Comparison of ENCODE assay signal across 9 mouse cellular contexts in the genomic region with DNA sequence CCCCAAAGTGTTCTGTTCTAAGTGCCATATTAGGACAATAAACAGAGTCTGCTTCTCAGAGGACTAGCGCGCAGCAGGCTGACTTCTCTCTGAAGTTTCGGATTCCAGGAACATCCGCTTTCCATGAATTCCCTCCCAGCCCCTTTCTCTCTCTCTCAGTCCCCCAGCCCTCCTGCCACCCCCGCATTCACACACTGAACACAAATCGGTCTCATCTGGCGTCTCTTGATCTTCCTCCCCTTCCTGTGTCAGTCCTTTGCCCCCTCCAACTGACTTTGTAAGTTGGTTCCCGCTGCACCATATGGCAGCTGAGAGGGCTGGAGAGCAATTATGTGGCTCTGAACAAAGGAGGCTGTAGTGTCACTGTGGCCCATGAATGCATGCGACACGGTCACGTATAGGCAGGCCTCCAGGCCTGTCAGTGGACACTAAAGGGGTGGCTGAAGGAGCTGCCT.
DNase-seq lines count a peak whose midpoint lies in the region; ATAC-seq and TF ChIP-seq lines count a peak whose summit lies in the region.
"Had no signal": no experiment of that assay in that cellular context is flagged by ENCODE, and none has a peak within 500 bp of the region (broad histone marks: within the 10 kb centered on the region; RNA-seq: fewer than 3 reads in every experiment).

No protein-coding gene starts in this region.

- 10% methylated on average over 11 of the region's 11 CpGs for WGBS in heart, embryonic 14.5 days
- 50% methylated on average over 11 of the region's 11 CpGs for WGBS in intestine, postnatal 0 days

- no peak for DNase-seq in heart, adult 9 months (ENCODE audit: low spot score in 2 of 2)
- peak; percentile 82 for DNase-seq in neural tube, embryonic 10.5 days (ENCODE audit: extremely low spot score, low spot score)
- DNase-seq in layer of hippocampus, postnatal 10 days (ENCODE audit: low spot score in 2 of 2), result no peak
- DNase-seq in thymus, postnatal 14 days, result no peak

- TF ChIP-seq CTCF in embryonic fibroblast, embryonic 13.5 days (IDR thresholded peaks at IDR 0.05; ENCODE audit: borderline replicate concordance, insufficient read depth, low read length), result no peak
- TF ChIP-seq CTCF in intestine, postnatal 0 days (IDR thresholded peaks at IDR 0.05; ENCODE audit: low read depth), result no peak

- H3K9me3 ChIP-seq in heart, embryonic 14.5 days (ENCODE audit: control insufficient read depth, low read length), result no peaks in the 10 kb centered on the region
- H3K9me3 ChIP-seq in intestine, postnatal 0 days (ENCODE audit: control insufficient read depth), result no peaks in the 10 kb centered on the region

- peak overlapping the region; percentile 51; the same call in 1 of the 2 replicates for H3K9ac ChIP-seq in heart, embryonic 14.5 days (ENCODE audit: low read length)
- no peak overlapping the region for H3K9ac ChIP-seq in intestine, postnatal 0 days (ENCODE audit: low read depth, low read length)

- peak overlapping the region; percentile 56 for H3K4me2 ChIP-seq in heart, embryonic 14.5 days (ENCODE audit: low read length)
- no peak overlapping the region; the same call in 1 of the 2 replicates for H3K4me2 ChIP-seq in intestine, postnatal 0 days (replicated peaks; ENCODE audit: low read depth)

- no peaks in the 10 kb centered on the region for H3K27me3 ChIP-seq in heart, embryonic 14.5 days (ENCODE audit: control insufficient read depth, insufficient read depth, low read length)
- H3K27me3 ChIP-seq in intestine, postnatal 0 days (replicated peaks; ENCODE audit: control insufficient read depth, insufficient read depth, low read length), result no peaks in the 10 kb centered on the region
- H3K27me3 ChIP-seq: megakaryocyte, embryonic 14.5 days had no signal

- ATAC-seq in heart, embryonic 14.5 days (ENCODE audit: insufficient number of reproducible peaks, insufficient read depth, low FRiP score, low read depth), result 0 out of 2 replicates have a peak, but pooled peaks have one; percentile 54
- ATAC-seq in intestine, postnatal 0 days, result no peak
- no peak for ATAC-seq in monocyte, adult 5-6 weeks (replicated peaks; ENCODE audit: insufficient number of reproducible peaks, low FRiP score, low TSS enrichment, poor library complexity, severe bottlenecking)

- no peaks in the 10 kb centered on the region for H3K36me3 ChIP-seq in heart, embryonic 14.5 days (ENCODE audit: control insufficient read depth, insufficient read depth, low read length)
- H3K36me3 ChIP-seq in intestine, postnatal 0 days (ENCODE audit: control insufficient read depth, insufficient read depth), result no peaks in the 10 kb centered on the region

- H3K27ac ChIP-seq in heart, embryonic 14.5 days (replicated peaks in 1 of 2; ENCODE audit: control insufficient read depth in 1 of 2, insufficient read depth in 1 of 2, low read depth in 2 of 2, low read length in 2 of 2), result peak overlapping the region; percentile 63 to 73
- peak overlapping the region; percentile 2; the same call in 1 of the 2 replicates for H3K27ac ChIP-seq in embryonic fibroblast, embryonic 13.5 days (ENCODE audit: insufficient read depth, low read length)
- peak overlapping the region; percentile 47; the same call in 1 of the 2 replicates for H3K27ac ChIP-seq in intestine, postnatal 0 days (ENCODE audit: low read depth, low read length)

- H3K4me3 ChIP-seq in heart, embryonic 14.5 days (ENCODE audit: control insufficient read depth in 1 of 2, insufficient read depth in 1 of 2, low read depth in 1 of 2, low read length in 2 of 2), result peak overlapping the region; percentile 21 to 23; a peak in 2 of 4 replicates
- H3K4me3 ChIP-seq in embryonic fibroblast, embryonic 13.5 days (ENCODE audit: insufficient read depth, low read length), result no peak overlapping the region
- H3K4me3 ChIP-seq in intestine, postnatal 0 days (ENCODE audit: low read depth, low read length), result no peak overlapping the region
- H3K4me3 ChIP-seq: megakaryocyte, embryonic 14.5 days had no signal

- peaks cover 4 to 13% of the 10 kb centered on the region in 2 experiments; a peak in 3 of 4 replicates for H3K4me1 ChIP-seq in heart, embryonic 14.5 days (ENCODE audit: control insufficient read depth in 2 of 2, insufficient read depth in 2 of 2, low read length in 2 of 2)
- H3K4me1 ChIP-seq in embryonic fibroblast, embryonic 13.5 days (ENCODE audit: control insufficient read depth, insufficient read depth, low read length), result peaks cover 6% of the 10 kb centered on the region
- H3K4me1 ChIP-seq in intestine, postnatal 0 days (replicated peaks; ENCODE audit: control insufficient read depth, insufficient read depth, low read length), result no peaks in the 10 kb centered on the region
- H3K4me1 ChIP-seq: megakaryocyte, embryonic 14.5 days had no signal

- no peak for TF ChIP-seq POLR2A in embryonic fibroblast, embryonic 13.5 days (IDR thresholded peaks at IDR 0.05; ENCODE audit: low read depth, low read length)

Comparison
In these comparisons a context has a peak if more than half of its experiments do, and no peak if none do; other contexts are left out.
1. H3K27ac ChIP-seq: peak in every context shown above with its lines; median percentile 68 in heart, embryonic 14.5 days; 47 in intestine, postnatal 0 days; 2 in embryonic fibroblast, embryonic 13.5 days.
2. H3K4me3 ChIP-seq: peak in heart, embryonic 14.5 days (2 of 2); none in embryonic fibroblast, embryonic 13.5 days (single experiment) and intestine, postnatal 0 days (single experiment).